Mouse (Mus musculus) layer of hippocampus, adult 18-20 months (tissue): ENCODE measurements around the gene Hmgb2. TPM values are rescaled to one million over a fixed set of nuclear protein-coding genes. Genes with fewer than 3 reads are reported as not detected.
"Not testable (repeated sequence)": the region's sequence is repeated elsewhere in the genome, so short reads cannot be mapped to it uniquely, and the experiment has no call there.

Experiments used
- DNase-seq, 2 experiments: peaks; one replicate each; pipeline ENCODE4 v3.0.0; 2022; ENCODE audit warnings: low spot score in 2 of 2
- total RNA-seq, 2 experiments: library from RNA; stranded (reverse); gene quantifications; 2 replicates each; pipeline ENCODE4 v1.2.3; 2021

Hmgb2 gene
- total RNA-seq, 2 experiments from 2014 or later = 4.9 to 7.4 TPM

GRCm38 (mm10) chr8:57508657-57509056 lies 3.0 kb upstream of the Hmgb2 start:
- no peak for DNase-seq

- DNase-seq = no peak
Observed at GRCm38 (mm10) chr8:57510791-57511315, 854 bp upstream of the Hmgb2 start.

- no peak for DNase-seq
Observed at GRCm38 (mm10) chr8:57512141-57513056, 692 bp downstream of the Hmgb2 start.

DNA sequence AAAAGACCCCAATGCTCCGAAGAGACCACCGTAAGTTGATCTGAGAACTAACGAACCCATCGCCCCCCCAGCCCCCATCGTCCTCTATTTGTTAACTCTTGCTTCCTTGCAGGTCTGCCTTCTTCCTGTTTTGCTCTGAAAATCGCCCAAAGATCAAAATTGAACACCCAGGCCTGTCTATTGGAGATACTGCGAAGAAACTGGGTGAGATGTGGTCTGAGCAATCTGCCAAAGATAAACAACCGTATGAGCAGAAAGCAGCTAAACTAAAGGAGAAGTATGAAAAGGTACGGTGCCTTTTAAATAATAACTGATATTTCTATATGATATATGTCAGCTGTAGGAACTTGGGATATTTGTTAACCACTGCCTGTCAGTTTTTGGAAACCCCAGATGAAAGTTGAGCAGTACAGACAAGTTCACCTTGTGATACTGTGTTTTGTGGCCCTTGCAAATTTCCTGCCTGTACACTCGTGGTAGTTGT lies 1.5 kb downstream of the Hmgb2 start:
- DNase-seq = not testable (repeated sequence)

GRCm38 (mm10) chr8:57516685-57517084 lies 5.0 kb downstream of the Hmgb2 start:
- not testable (repeated sequence) for DNase-seq

DNA sequence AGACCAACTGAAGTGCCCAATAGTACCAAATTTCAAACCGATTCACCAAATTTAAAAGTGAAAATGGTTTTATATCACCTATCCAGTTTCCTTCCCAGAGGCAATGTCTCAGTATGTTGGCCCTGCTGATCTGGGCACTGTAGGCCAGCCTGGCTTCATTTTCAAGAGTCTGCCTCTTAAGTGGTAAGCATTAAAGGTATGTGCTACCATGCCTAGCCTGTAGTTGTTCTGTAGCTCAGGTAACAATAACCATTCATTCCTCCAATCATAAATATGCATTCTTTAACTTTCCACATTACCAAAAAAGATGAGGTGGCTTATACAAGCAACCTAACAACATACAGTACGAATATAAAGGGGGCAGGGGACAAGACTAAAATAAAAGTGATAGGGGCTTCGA lies 6.0 kb downstream of the Hmgb2 start:
- no peak for DNase-seq

GRCm38 (mm10) chr8:57520186-57520786 lies 8.6 kb downstream of the Hmgb2 start:
- no peak for DNase-seq

DNA sequence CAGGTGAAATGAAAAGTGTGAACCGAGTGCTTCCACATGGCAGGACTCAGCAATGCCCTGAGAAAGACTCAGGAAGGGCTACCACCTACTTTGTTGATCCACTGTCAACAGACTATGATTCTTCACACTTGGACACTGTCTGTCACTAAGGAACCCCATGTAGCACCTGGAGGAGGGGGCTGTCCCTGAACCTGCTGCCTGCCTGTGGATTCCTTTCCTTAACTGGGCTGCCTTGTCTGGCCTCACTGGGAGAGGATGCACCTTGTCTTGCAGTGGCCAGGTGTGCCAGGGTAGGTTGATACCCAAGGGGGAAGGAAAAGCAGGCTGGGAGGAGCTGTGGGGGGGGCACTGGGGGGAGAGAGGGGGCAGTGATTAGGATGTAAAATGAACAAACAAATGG lies 16.3 kb downstream of the Hmgb2 start:
- DNase-seq = no peak

DNA sequence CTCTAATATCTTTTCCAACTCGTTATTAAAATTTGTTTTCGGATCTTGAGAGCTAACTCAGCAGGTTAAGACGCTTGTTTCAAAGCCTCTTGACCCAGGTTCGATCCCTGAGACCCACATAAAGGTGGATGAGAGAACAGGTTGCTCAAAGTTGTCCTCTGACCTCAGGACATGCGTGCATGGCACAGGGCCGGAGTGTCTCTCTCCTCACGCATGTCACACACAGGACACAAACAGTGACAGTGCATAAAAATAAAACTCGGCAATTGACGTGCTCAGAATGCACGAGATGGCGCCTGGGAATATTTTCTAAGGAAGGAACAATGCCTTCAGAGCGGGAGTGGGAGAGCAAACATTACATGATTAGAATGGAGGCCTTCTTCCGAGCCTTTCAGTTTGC lies 18.5 kb downstream of the Hmgb2 start:
- no peak for DNase-seq

DNA sequence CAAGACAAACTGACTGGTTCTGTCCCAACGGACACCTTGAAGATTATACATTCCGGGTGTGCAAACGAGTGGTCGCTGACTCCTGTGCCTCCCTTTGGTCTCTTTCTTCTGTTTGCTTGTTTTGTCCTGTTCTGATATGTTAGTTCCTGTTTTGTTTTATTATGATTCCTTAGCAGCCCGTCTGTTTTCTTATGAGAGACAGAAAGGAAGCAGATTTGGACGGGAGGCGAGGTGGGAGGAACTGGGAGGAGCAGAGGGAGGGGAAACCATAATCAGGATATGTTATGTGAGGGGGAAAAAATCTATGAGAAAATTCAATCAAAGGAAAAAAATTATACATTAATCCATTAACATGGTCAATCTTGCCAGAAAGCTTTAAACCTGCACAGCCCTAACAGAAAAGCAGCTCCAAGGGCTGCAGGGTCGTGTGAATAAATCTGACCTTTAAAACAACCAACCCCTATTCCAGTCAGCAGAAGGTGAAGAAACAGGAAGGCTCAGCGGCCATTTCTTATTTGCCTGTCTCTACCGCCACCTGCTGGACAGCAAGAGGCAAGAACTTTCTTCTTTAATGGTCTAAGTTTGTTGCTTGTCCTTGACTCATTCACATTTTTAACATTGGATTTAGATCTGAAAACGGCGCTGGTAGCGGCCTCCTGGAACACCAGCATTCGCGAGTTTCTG lies 19.1 kb downstream of the Hmgb2 start:
- peak; percentile 55 to 81 for DNase-seq

GRCm38 (mm10) chr8:57532223-57532622 lies 20.5 kb downstream of the Hmgb2 start:
- no peak for DNase-seq

DNA sequence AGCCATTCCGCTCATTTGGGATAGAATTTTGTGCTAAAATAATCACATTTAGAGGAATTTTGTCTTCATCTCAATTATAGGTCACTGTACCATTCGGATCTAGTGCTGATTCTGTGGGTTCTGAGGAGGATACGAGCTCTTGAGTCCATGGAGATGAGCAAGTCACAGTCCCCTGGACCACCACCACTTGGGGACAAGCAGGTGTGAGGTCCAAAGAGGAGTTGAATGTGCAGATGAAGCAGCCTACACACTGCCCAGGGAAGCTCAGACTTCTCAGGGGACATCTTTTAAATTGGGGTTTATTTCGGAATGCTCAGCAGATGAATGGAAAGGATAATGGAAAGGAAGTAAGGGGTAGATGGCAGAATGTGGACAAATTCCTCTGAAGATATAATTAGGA lies 21.4 kb downstream of the Hmgb2 start:
- DNase-seq = no peak

DNA sequence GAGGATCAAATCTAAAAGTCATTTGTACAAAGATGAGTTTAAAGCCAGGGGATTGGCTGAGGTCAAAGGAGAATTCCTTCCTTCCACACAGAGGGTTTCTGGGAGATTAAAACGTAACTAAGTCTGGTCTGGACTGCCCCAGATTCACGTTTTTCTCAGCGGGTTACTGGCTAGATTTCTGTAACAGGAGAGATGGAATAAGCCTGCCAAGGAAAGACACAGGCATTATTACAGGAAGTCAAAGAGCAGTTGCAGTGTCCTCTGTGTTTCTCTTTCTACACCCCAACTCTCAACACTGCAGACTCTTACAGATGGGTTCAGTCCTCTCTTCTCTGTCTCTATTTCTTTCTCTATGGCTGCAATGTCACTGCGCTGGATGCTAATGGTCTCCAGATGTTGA lies 22.8 kb downstream of the Hmgb2 start:
- DNase-seq = no peak

GRCm38 (mm10) chr8:57536167-57536566 lies 24.5 kb downstream of the Hmgb2 start:
- no peak for DNase-seq

DNA sequence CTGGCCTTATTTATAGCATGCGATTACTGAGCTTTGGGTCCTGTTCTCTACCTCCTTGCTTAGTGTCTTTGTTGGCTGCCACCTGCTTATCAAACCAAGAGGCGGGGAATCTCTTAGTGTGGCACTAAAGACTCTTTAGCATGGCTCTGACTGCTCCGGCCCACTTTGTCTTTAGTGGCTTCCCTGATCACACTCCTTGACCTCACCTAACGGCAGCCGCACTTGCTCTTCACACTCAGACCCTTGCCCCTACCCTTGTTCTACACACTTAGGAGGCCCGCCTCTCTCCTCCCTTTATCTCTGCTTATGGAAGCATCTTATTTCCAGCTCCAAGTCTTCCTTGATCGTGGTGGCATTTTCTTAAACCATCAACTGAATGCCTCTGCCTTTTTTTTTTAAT lies 26.9 kb downstream of the Hmgb2 start:
- DNase-seq = no peak

DNA sequence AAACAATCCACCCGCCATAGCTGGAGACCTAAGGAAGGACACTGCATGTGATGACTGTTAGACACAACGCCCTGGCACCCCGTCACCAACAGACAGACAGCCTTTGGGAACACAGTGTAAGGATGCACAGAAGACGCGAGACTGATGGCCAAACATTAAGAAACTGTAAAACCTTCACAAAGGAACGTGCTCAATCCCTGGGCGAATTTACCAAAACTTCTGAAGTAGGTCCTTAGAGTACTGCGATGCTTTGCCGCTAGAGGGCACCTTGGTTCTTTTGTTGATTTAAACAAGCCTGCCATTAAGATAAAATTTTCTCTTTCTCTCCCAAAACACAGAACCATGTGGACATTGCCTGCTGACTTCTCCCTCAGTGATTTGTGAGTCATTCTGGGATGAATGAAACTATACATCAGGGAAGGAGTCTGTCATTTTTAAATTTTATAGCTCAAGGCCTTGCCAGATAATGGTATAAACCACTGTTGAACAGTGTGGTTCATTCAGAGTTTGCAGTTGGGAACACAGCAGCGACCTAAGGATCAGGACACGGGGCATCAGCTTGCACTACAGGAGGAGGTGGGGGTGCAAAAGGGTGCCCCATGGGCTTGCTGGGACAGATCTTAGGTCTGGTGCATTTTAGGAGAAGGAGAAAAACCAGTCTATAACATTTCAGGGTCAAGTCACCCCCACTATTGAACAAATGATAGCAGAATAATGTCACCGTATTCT lies 28.6 kb downstream of the Hmgb2 start:
- peak; percentile 35 to 85 for DNase-seq

DNA sequence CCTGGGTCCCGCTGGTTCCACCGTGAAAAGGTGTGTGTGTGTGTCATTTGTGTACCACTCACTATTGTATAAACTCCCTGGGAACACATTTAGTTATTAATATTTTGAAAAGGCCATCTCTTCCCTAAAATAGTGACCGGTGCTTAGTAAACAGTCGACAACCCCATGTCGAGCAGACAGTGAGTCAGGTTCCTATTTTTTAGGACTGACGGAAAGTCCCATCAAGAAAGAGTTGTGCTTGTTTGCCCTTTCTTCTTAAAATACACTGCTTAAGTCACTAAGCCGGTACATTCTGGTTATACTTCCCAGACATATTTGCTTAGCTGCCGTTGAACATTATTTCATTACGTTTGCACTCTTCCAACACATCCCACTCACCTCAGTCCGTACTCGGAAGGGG lies 29.2 kb downstream of the Hmgb2 start:
- no peak for DNase-seq

GRCm38 (mm10) chr8:57541405-57541804 lies 29.7 kb downstream of the Hmgb2 start:
- DNase-seq = no peak

DNA sequence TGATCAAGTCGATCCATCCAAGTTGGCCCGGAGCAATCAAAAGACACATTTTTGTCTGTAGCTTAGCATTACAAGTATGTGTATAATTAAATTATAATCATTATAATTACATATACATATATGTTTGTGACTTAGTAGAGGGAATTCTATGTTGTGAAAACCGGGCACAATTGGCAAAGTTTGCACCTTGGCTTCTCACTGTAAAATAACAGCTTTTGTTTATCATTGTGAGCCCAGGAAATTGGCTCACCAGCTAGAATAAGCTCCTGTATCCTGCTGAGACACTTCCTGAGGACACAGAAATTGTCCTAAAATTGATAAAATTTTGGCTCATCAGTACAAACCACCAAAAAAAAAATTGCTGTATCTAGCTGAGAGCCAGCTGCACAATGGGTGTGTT lies 34.7 kb downstream of the Hmgb2 start:
- DNase-seq = no peak

DNA sequence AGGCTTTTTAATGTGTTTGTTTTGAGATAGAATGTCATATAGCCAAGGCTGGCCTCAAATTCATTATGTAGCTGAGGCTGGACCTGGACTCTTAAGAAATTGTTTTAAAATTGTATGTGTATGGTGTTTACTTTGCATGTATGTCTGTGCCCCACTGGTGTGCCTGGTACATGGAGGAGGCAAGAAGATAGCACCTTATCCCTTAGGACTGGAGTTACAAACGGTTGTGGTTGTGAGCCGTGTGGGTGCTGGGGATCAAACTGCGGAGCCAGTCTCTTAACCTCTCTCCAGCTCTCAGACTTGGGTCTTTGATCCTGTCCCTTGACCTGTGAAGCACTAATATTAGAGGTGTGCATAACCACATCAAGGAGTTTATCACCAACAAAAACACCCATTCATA lies 35.1 kb downstream of the Hmgb2 start:
- no peak for DNase-seq

DNA sequence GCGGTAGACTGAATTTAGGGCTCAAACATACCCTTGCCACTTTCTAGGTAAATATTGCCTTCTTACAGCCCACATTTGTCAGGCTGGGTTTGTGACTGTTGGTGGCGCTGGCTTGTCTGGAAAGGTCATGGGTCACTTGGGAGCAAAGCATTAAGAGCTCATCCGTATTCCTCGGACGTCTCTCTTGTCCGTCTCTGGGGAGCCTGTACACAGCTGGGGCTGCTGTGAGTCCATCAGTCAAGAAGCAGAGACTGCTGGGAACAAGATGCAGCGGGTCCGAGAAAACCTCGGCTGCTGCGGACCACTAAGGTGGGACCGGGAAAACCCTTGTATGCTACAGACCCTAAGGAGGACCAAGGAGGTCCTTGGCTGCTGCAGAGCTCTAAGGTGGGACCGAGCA lies 35.9 kb downstream of the Hmgb2 start:
- DNase-seq = no peak
